Mouse (Mus musculus): ENCODE data around the gene Styx.

GRCm38 (mm10) chr14:45387480-45387879 lies 36.6 kb downstream of the Styx start:
- TF ChIP-seq EP300 (optimal IDR thresholded peaks at IDR 0.05) (no peak), CTCF (IDR thresholded peaks at IDR 0.05; ENCODE audit: low read depth) (no peak)
